Mouse (Mus musculus): Measurements from ENCODE around the gene Gabra5. TPM values are rescaled to one million over a fixed set of nuclear protein-coding genes. Genes with fewer than 3 reads are reported as not detected.

Gabra5 gene
- total RNA-seq (2017): not detected in 2 replicates

- no peak for ATAC-seq (replicated peaks; ENCODE audit: low read depth, poor library complexity, severe bottlenecking)
These were observed at the start of gene Gabra5 for GRCm38 (mm10) chr7:57509681-57510141. Gabra5 (minus strand) TSS chr7:57510059.

DNA sequence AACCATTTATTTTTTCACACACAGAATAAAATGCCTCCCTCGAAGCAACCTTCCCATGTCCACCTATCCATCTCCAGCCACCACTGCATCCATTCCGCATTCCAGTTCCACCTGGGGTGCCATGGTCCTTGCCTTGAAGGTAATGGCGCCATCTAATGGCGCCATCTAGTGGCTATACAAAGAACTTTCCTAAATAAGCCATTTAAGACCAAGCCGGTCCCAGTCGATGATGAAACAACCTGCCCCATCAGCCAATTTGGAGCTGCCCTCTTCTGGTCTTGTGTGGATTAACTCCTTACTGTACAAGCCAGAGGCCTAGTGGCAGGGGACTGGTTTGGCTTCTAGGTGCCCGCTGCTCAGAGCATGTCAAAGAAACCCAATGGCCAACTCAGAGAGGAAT, 28.7 kb upstream of the Gabra5 start:
- peak; percentile 42; the same call in 1 of the 2 replicates for ATAC-seq (replicated peaks; ENCODE audit: low read depth, poor library complexity, severe bottlenecking)

GRCm38 (mm10) chr7:57532676-57533075, 22.8 kb upstream of the Gabra5 start:
- ATAC-seq (replicated peaks; ENCODE audit: low read depth, poor library complexity, severe bottlenecking): no peak

DNA sequence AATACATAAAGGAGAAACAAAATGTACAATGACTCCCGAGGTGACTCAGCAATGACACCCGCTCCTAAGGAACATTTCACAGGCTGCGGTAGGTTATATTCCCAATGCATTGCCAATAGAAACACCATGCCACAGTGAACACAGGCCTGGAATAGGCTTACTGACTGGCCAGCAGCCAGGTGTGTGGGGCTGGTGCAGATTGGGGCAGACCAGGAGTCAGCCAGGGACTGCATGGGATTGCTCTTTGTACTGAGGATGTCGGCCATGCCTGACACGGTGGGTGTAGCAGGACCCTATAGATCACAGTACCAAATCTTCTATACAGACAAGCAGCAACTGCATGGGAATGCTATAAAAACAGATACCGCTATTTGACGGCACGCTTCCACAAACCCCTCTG, 20.1 kb upstream of the Gabra5 start:
- ATAC-seq (replicated peaks; ENCODE audit: low read depth, poor library complexity, severe bottlenecking): no peak

DNA sequence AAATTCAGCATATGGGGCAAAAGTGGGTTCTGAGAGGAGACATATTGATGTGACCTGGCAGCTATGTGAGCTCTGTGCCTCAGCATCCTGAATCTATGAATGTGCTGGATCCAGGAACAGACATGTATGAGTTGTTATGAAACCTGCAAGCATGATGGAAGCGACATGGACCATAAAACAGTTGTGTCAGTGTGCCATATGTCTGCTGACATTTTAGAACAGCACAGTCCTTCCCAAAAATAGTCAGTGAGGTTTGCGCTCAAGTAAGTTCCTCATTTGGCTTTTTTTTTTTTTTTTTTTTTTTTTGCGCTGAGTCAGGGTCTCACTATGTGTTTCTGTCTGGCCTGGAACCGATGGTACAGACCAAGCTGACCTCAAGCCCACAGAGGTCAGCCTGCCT, 19.6 kb upstream of the Gabra5 start:
- ATAC-seq (replicated peaks; ENCODE audit: low read depth, poor library complexity, severe bottlenecking): no peak

DNA sequence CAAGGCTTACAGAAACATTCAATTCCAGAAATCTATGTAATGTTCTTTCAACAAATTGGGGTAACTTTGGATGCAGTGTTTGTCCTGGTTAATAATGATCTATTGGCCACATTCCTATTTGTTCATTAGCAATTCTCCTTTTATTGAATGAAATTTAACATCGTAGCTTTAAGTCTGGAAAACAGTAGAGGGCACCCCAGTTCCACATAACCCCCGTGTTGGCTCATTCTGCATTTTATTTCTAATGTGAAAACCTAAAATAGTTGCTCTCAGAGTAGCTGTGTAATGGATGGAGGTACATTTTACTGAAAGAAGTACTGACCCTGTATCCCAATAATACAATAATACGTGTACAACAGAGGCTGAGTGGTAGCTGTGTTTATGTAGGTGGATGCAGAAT, 3.1 kb upstream of the Gabra5 start:
- ATAC-seq (replicated peaks; ENCODE audit: low read depth, poor library complexity, severe bottlenecking): no peak

GRCm38 (mm10) chr7:57508860-57509632, 813 bp downstream of the Gabra5 start:
- no peak for ATAC-seq (replicated peaks; ENCODE audit: low read depth, poor library complexity, severe bottlenecking)

- ATAC-seq (replicated peaks; ENCODE audit: low read depth, poor library complexity, severe bottlenecking): no peak
These were observed 7.0 kb downstream of the Gabra5 start for GRCm38 (mm10) chr7:57502809-57503208.

DNA sequence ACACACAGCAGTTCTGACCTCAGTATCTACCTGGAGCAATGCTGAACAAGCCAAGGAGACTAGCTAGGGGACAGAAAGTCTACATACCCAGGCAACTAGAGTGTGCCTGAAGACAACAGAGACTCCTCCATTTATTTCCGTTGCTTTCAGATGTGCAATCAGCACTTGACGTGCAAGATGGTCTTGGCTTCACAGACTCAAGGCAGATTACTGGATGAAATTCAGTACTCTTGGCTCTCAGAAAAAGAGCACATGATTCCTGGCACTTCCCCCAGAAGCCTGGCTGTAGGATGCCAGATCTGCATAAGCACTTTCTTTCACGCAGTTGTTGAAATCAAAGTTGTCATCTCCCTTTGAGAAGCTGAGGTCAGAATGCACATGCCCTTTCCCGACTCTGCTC, 18.1 kb downstream of the Gabra5 start:
- no peak for ATAC-seq (replicated peaks; ENCODE audit: low read depth, poor library complexity, severe bottlenecking)

DNA sequence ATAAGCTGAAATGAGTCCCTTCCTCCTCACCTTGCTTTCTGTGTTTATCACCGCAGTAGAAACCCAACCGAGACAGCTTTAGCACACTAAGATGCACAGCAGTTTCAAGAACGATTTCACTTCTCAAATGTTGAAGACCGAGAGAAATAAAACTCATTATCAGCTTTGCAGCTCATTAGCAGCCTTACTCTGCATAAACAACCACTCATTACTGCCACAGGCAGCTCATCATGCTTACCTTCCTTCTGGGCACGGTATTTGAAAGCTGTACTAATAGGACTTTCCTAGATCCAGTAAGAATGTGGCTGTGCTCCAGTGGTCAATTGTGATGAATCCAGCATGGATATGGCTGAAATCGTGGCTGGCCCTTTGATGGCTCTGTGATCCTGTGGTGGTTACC, 23.0 kb downstream of the Gabra5 start:
- ATAC-seq (replicated peaks; ENCODE audit: low read depth, poor library complexity, severe bottlenecking): no peak

DNA sequence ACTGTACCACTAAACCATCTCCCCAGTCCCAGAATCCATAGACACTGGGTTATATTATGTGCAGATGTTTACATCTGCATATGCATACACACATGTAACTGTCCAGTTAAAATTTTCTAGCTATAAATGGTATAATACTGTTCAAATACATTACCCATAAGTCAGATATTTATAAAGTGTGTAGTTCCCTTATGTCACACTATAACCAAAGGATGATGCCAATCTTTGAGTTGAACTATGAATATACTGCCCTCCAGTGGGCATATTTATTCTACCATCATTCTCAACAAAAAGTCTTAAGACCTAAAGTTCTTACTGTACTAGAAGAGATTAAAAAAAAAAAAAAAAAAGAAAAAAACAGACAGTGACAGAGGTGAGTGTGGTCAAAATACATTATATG, 27.0 kb downstream of the Gabra5 start:
- ATAC-seq (replicated peaks; ENCODE audit: low read depth, poor library complexity, severe bottlenecking): no peak

DNA sequence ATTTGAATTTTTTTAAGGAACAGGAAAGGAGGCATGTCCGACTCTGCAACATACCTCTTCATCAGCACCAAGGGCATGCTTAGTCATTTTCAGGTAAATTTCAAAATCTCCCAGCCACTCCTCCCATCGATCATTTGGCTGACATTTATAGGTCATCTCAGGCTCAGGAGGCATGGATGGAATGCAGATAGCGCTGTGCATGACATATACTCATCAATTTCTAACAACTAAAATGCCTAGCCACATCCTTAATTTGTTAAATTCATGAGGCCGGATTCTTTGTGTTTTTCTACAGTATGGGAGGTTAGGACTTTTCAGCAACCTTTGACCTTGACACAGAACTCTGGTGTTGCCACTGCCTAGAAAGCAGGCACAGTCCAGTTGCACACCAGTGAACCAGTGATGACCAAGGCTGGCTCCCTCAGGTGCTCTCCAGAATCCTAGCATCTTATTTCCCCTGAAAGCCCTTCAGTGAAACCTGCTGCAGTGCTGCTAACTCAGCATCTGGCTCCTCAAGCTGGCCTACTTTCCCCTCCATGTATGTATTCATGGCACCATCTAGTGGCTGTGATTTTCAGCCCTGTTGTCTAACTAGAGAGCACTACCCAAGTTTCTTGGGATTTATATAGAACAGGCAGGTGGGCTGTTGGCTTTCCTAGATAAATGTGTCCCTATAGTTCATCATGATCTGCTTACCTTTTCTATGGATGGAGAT, 35.9 kb downstream of the Gabra5 start:
- ATAC-seq (replicated peaks; ENCODE audit: low read depth, poor library complexity, severe bottlenecking): no peak

GRCm38 (mm10) chr7:57471316-57471715, 38.5 kb downstream of the Gabra5 start:
- no peak for ATAC-seq (replicated peaks; ENCODE audit: low read depth, poor library complexity, severe bottlenecking)

GRCm38 (mm10) chr7:57460354-57460753, 49.5 kb downstream of the Gabra5 start:
- no peak for ATAC-seq (replicated peaks; ENCODE audit: low read depth, poor library complexity, severe bottlenecking)

DNA sequence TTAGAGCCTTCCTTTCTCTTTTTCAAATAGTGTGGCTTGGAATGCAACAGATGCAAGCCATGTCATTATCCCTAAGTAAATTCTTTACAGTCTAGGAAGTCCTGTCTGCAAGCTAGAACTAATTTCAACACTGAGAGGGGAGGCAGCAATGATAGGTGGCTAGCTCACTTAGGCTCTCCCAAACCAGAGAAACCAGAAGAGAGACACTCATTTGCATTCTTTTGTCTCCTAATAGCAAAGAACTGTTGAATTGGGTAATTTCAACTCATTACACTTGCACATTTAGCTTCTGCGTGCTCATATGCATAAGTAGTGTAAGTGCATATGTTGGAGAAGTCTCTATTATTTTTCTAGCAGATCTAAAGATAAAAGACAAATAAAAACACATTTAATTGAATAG, 61.6 kb downstream of the Gabra5 start:
- ATAC-seq (replicated peaks; ENCODE audit: low read depth, poor library complexity, severe bottlenecking): no peak

- ATAC-seq (replicated peaks; ENCODE audit: low read depth, poor library complexity, severe bottlenecking): no peak
These were observed 87.2 kb downstream of the Gabra5 start for GRCm38 (mm10) chr7:57422675-57423074.

GRCm38 (mm10) chr7:57421044-57421443, 88.8 kb downstream of the Gabra5 start:
- no peak for ATAC-seq (replicated peaks; ENCODE audit: low read depth, poor library complexity, severe bottlenecking)

- ATAC-seq (replicated peaks; ENCODE audit: low read depth, poor library complexity, severe bottlenecking): no peak
These were observed 90.5 kb downstream of the Gabra5 start, which contains the start of gene Gabrb3 for GRCm38 (mm10) chr7:57419392-57419791. Gabrb3 (plus strand) TSS chr7:57419692.

DNA sequence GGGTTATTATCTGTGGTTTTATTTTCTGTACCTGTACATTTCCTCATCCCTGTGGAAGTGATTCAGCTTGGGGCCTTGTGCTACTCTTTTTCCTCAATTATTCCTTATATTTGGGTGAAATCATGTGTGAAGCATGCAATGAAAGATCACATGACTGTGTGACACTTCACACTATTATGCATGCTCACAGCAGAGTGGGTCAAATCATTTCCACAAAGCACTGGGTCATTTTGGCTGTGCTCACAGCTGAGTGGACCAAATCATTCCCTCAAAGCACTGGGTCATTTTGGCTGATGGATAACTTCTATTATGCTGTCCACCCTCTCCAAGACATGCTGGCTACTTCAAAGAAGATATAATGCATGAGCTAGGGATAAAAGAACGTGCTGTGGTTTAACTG, 97.0 kb downstream of the Gabra5 start:
- no peak for ATAC-seq (replicated peaks; ENCODE audit: low read depth, poor library complexity, severe bottlenecking)

DNA sequence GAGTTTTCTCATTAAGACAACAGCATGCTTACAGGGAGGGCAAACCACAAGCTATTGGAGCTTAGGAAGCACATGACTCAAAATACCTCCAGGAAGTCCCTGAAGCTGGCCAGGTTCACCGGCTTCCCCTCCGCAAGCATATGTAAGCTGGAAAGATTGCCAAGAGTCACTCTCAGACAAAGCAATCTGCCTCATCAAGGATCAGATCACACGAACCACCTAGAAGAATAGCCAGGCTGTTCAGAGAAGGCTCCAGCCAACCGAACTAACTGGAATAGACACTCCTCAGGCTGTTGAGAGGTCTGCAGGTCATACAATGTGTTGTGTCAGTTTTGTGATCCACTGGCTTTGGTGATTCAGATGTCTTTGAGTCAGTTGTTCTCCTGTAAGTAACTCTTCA, 98.7 kb downstream of the Gabra5 start:
- no peak for ATAC-seq (replicated peaks; ENCODE audit: low read depth, poor library complexity, severe bottlenecking)

DNA sequence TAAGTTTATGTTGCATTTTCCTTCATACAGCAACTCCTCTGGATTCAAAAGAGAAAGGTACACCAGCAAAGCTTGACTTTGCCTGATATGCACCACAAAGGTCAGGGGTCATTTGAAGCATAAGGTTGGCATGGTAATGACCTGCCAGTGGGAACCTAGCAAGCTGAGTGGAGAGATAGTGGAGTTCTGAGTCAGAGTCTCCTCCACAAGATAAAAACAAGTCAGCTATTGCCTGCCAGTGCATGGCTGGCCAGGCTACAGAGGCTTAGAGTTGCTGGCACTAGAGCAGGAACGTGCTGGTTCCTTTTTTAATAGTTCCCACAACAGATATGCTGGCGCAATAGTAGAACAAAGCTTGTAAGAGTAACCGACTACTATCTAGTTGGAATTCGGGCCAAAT, 116.3 kb downstream of the Gabra5 start:
- ATAC-seq (replicated peaks; ENCODE audit: low read depth, poor library complexity, severe bottlenecking): no peak
